Mouse (Mus musculus) heart, postnatal 14 days (tissue): Measurements from ENCODE around the gene Ttc33. TPM values are rescaled to one million over a fixed set of nuclear protein-coding genes. Genes with fewer than 3 reads are reported as not detected.

Source experiments
- total RNA-seq, 2 experiments: library from RNA; stranded (reverse); gene quantifications; 2 replicates each; pipeline ENCODE4 v1.2.3; 2021

The Ttc33 gene
- total RNA-seq, 2 experiments from 2014 or later = 30.6 to 33.4 TPM

Other genes with a start within 250 kb of the Ttc33 start
- gene C7, start 121.8 kb upstream of the Ttc33 start, total RNA-seq = 1 to 10 TPM in 1 of 2 experiments, under 1 TPM in 1; 0.61 to 1.3 TPM
- 1 to 10 TPM; 5.5 to 5.9 TPM for gene Card6, start 77.0 kb upstream of the Ttc33 start, total RNA-seq
- 100 to 1,000 TPM; 183 to 196 TPM for gene Rpl37, start 68.9 kb upstream of the Ttc33 start, total RNA-seq
- gene Prkaa1, start 41.7 kb upstream of the Ttc33 start, total RNA-seq = 10 to 100 TPM; 14.0 to 15.7 TPM
- 1 to 10 TPM; 2.8 to 3.0 TPM for gene Ptger4, start 58.7 kb downstream of the Ttc33 start, total RNA-seq